Mouse (Mus musculus) liver, adult 2 months (tissue): Measurements from ENCODE around the gene Fam219a. TPM values are rescaled to one million over a fixed set of nuclear protein-coding genes. Genes with fewer than 3 reads are reported as not detected.
A peak's percentile ranks its signal among the peaks of the same experiment; 100 is the strongest.

Source experiments
- DNase-seq: peaks from one replicate; pipeline ENCODE4 v3.0.0-alpha.2; 2011; ENCODE audit warnings: low read depth, low spot score; ENCODE audit errors: extremely low read depth
- H3K27ac ChIP-seq: fragments of 200-500 bp; replicated peaks from 2 replicates; pipeline ENCODE4 v1.5.1; 2012; ENCODE audit warnings: low read depth, mild to moderate bottlenecking, control low read depth, inconsistent platforms, low read length; ENCODE audit not compliant: insufficient read depth
- H3K27me3 ChIP-seq: fragments of 200-500 bp; 2 replicates; pipeline ENCODE4 v1.6.1; 2012; ENCODE audit warnings: mild to moderate bottlenecking, moderate library complexity, low read length, inconsistent platforms; ENCODE audit not compliant: control insufficient read depth, insufficient read depth
- H3K36me3 ChIP-seq: fragments of 200-500 bp; 2 replicates; pipeline ENCODE4 v1.6.1; 2012; ENCODE audit warnings: low read length, inconsistent platforms; ENCODE audit not compliant: control insufficient read depth, insufficient read depth
- H3K4me1 ChIP-seq: fragments of 200-500 bp; 2 replicates; pipeline ENCODE4 v1.6.1; 2011; ENCODE audit warnings: low read length; ENCODE audit not compliant: control insufficient read depth, insufficient read depth
- H3K4me3 ChIP-seq: fragments of 200-500 bp; 2 replicates; pipeline ENCODE4 v1.5.1; 2011; ENCODE audit warnings: low read depth, mild to moderate bottlenecking, control low read depth, low read length, moderate library complexity; ENCODE audit not compliant: insufficient read depth
- H3K79me2 ChIP-seq: fragments of 200-500 bp; 2 replicates; pipeline ENCODE4 v1.6.1; 2012; ENCODE audit warnings: inconsistent platforms, mild to moderate bottlenecking, low read length, moderate library complexity; ENCODE audit not compliant: control insufficient read depth, insufficient read depth
- H3K9ac ChIP-seq: fragments of 200-500 bp; 2 replicates; pipeline ENCODE4 v1.6.1; 2012; ENCODE audit warnings: low read depth, mild to moderate bottlenecking, control low read depth, inconsistent platforms, low read length
- CTCF ChIP-seq: fragments of 200-500 bp; IDR thresholded peaks from 2 replicates; pipeline ENCODE4 v1.5.1; 2011; ENCODE audit warnings: low read depth, low read length, control low read depth
- POLR2A ChIP-seq: fragments of 200-500 bp; IDR thresholded peaks from 2 replicates; pipeline ENCODE4 v1.6.1; 2011; ENCODE audit warnings: low read length, control low read depth; ENCODE audit not compliant: insufficient read depth; ENCODE audit errors: extremely low read depth
- WGBS: fragments of 180-500 bp; shearing (Covaris S2); methylation state at CpG from one replicate; pipeline ENCODE4 v1.1.7; 2018; 5-methylcytosine and 5-hydroxymethylcytosine counted together
- polyA plus RNA-seq: library from polyadenylated mRNA; depleted of rRNA; stranded (reverse); fragments of >200 nt; gene quantifications from 2 replicates; pipeline ENCODE4 v1.2.3, GENCODE M21; 2012; rRNA removed
- total RNA-seq: library from RNA; depleted of rRNA; stranded (reverse); fragments of >200 nt; gene quantifications from 2 replicates; pipeline ENCODE4 v1.2.3, GENCODE M21; 2014; rRNA removed

Gene Fam219a
- total RNA-seq (1.5 and 3.2 TPM in 2 replicates), polyA plus RNA-seq (4.8 and 6.5 TPM in 2 replicates)

- WGBS = under 1% methylated on average over 41 of the region's 41 CpGs
- Histone ChIP-seq H3K27ac (peak within 1 kb of the TSS; percentile 25), H3K27me3 (no peaks in the 10 kb centered on the region)
These were observed at the start of gene Fam219a, which contains the start of gene Dnaic1 for GRCm38 (mm10) chr4:41569411-41569885. TSS of gene Fam219a (minus strand) at chr4:41569538. TSS of gene Dnaic1 (plus strand) at chr4:41569775.

GRCm38 (mm10) chr4:41615661-41616599, 46.6 kb upstream of the Fam219a start:
- no peaks in the 10 kb centered on the region for H3K79me2 ChIP-seq
- 81% methylated on average over 9 of the region's 9 CpGs for WGBS
- no peaks in the 10 kb centered on the region for H3K27me3 ChIP-seq
- no peak for TF ChIP-seq POLR2A
- peak; percentile 24 for TF ChIP-seq CTCF
- no peak overlapping the region for H3K4me3 ChIP-seq
- no peaks in the 10 kb centered on the region for H3K4me1 ChIP-seq
- no peaks in the 10 kb centered on the region for H3K36me3 ChIP-seq
- H3K27ac ChIP-seq = no peak overlapping the region
- DNase-seq = no peak
- H3K9ac ChIP-seq = no peak overlapping the region

More at GRCm38 (mm10) chr4:41569411-41569885, at the start of gene Fam219a, which contains the start of gene Dnaic1:
- H3K79me2 ChIP-seq = peaks cover 8% of the 10 kb centered on the region; the same call in 1 of the 2 replicates
- peak within 1 kb of the TSS; percentile 85 for H3K4me3 ChIP-seq
- no peaks in the 10 kb centered on the region for H3K36me3 ChIP-seq
- H3K4me1 ChIP-seq = 0 out of 2 replicates have a peak, but pooled peaks cover 3% of the 10 kb centered on the region
- peak; percentile 92 for DNase-seq
- peak within 1 kb of the TSS; percentile 81 for H3K9ac ChIP-seq
- TF ChIP-seq POLR2A (peak; percentile 80), CTCF (peak; percentile 47)

- no peak overlapping the region for H3K27ac ChIP-seq
- WGBS = 9% methylated on average over 7 of the region's 7 CpGs
- DNase-seq = peak; percentile 41
- TF ChIP-seq POLR2A = no peak
- peak; percentile 95 for TF ChIP-seq CTCF
- no peaks in the 10 kb centered on the region for H3K36me3 ChIP-seq
- H3K9ac ChIP-seq = no peak overlapping the region
- no peak overlapping the region for H3K4me3 ChIP-seq
- H3K79me2 ChIP-seq = no peaks in the 10 kb centered on the region
- H3K27me3 ChIP-seq = no peaks in the 10 kb centered on the region
- no peaks in the 10 kb centered on the region for H3K4me1 ChIP-seq
These were observed 44.8 kb upstream of the Fam219a start for GRCm38 (mm10) chr4:41614156-41614555.

- Histone ChIP-seq H3K36me3 (no peaks in the 10 kb centered on the region), H3K27me3 (no peaks in the 10 kb centered on the region), H3K9ac (no peak overlapping the region), H3K79me2 (no peaks in the 10 kb centered on the region), H3K4me3 (no peak overlapping the region), H3K4me1 (no peaks in the 10 kb centered on the region), H3K27ac (no peak overlapping the region)
- 69% methylated on average over 8 of the region's 8 CpGs for WGBS
- no peak for DNase-seq
- TF ChIP-seq CTCF (no peak), POLR2A (no peak)
These were observed 42.8 kb upstream of the Fam219a start for GRCm38 (mm10) chr4:41612166-41612565.

- no peak overlapping the region for H3K27ac ChIP-seq
- 32% methylated on average over 6 of the region's 6 CpGs for WGBS
- no peak overlapping the region for H3K4me3 ChIP-seq
- no peaks in the 10 kb centered on the region for H3K4me1 ChIP-seq
- no peaks in the 10 kb centered on the region for H3K36me3 ChIP-seq
- no peaks in the 10 kb centered on the region for H3K79me2 ChIP-seq
- TF ChIP-seq POLR2A (no peak), CTCF (no peak)
- no peak for DNase-seq
- H3K9ac ChIP-seq = no peak overlapping the region
- H3K27me3 ChIP-seq = no peaks in the 10 kb centered on the region
These were observed 41.2 kb upstream of the Fam219a start for GRCm38 (mm10) chr4:41610594-41610980.
